Mouse (Mus musculus) ES-Bruce4 (cell line): ENCODE data around the gene Slc2a6.

Experiments
- CTCF ChIP-seq: IDR thresholded peaks from one replicate; pipeline ENCODE4 v1.8.1; 2011; ENCODE audit warnings: low read depth, low read length
- POLR2A ChIP-seq: IDR thresholded peaks from one replicate; pipeline ENCODE4 v1.8.1; 2011; ENCODE audit warnings: low read length; ENCODE audit not compliant: insufficient read depth

DNA sequence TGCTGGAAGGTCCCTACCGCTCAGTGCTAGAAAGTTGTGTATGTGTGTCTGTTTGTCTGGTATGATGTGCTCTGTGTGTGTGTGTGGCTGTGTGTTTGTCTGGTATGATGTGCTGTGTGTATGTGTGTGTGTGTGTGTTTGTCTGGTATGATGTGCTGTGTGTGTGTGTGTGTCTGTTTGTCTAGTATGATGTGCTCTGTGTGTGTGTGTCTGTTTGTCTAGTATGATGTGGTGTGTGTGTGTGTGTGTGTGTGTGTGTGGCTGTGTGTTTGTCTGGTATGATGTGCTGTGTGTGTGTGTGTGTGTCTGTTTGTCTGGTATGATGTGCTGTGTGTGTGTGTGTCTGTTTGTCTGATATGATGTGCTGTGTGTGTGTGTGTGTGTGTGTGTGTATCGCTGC lies 8.3 kb downstream of the Slc2a6 start:
- TF ChIP-seq POLR2A (no peak), CTCF (no peak)
